Mouse (Mus musculus): Measurements from ENCODE around the gene Zbtb2.

DNA sequence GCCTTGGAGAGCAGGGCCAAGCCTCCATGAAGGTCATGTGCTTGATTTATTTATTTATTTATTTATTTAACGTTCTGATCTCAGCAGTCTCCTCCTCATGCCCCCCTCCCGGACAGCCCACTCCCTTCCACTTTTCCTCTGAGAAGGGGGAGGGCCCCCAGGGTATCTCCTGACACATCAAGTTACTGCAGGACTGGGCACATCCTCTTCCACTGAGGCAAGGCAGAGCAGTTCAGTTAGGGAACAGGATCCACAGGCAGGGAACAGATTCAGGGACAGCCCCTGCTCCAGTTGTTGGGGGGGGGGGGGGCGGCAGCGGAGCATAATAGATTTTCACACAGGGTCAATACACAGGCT lies 40.8 kb downstream of the Zbtb2 start:
- TF ChIP-seq NELFE (IDR thresholded peaks at IDR 0.05; ENCODE audit: low read depth, low read length) (no peak), E2F4 (IDR thresholded peaks at IDR 0.05; ENCODE audit: insufficient replicate concordance, low read depth, low read length) (no peak), NRF1 (IDR thresholded peaks at IDR 0.05; ENCODE audit: low read depth, low read length) (no peak), CTCF (conservative IDR thresholded peaks at IDR 0.05 in 1 of 2, IDR thresholded peaks at IDR 0.05 in 1 of 2; ENCODE audit: low read depth in 2 of 2, low read length in 2 of 2) (no peak), ETS1 (conservative IDR thresholded peaks at IDR 0.05; ENCODE audit: low read depth, low read length) (no peak), POLR2AphosphoS2 (IDR thresholded peaks at IDR 0.05; ENCODE audit: low read depth, low read length) (no peak), BHLHE40 (IDR thresholded peaks at IDR 0.05; ENCODE audit: low read depth, low read length) (no peak), ELF1 (IDR thresholded peaks at IDR 0.05; ENCODE audit: low read depth, low read length) (no peak), ZMIZ1 (IDR thresholded peaks at IDR 0.05; ENCODE audit: low read depth, low read length) (no peak), RCOR1 (conservative IDR thresholded peaks at IDR 0.05; ENCODE audit: low read depth, low read length) (no peak), HCFC1 (IDR thresholded peaks at IDR 0.05; ENCODE audit: low read depth, low read length) (no peak)
